Mouse (Mus musculus): ENCODE measurements around the gene Tomm7. TPM values are rescaled to one million over a fixed set of nuclear protein-coding genes. Genes with fewer than 3 reads are reported as not detected.
A peak's percentile ranks its signal among the peaks of the same experiment; 100 is the strongest.
"Not testable (repeated sequence)": the region's sequence is repeated elsewhere in the genome, so short reads cannot be mapped to it uniquely, and the experiment has no call there.

The Tomm7 gene
- total and polyA plus RNA-seq, 2 experiments from 2014 or later = 10.1 to 92.2 TPM

DNA sequence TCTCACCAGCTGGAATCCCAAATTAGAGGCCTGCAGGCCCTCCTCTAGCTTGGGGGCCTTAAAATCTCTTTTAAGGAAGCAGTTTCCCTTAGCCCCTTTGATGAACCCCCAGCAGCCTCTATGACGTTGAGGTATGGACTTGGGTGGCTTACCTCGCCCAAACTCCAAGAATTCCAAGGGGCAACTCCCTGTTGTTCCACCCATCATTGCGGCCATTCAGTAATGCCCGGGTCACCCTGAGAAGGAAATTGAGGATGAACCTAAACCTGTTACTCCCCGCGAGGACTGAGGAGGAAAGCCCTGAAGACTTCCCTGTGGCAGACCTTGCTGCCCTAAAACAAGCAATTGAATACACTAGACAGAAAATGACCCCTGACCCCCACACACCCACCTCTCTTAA is 11.5 kb upstream of the Tomm7 start:
- no peak overlapping the region for H3K4me2 ChIP-seq (ENCODE audit: low read depth, low read length)
- no peaks in the 10 kb centered on the region for H3K27me3 ChIP-seq (ENCODE audit: insufficient read depth, low read length)
- DNase-seq (ENCODE audit: low spot score) (no peak), ATAC-seq (no peak)
- no peaks in the 10 kb centered on the region for H3K4me1 ChIP-seq (ENCODE audit: insufficient read depth, low read length)
- WGBS = 93% methylated on average over 6 of the region's 6 CpGs
- H3K36me3 ChIP-seq (ENCODE audit: insufficient read depth, low read length) = peaks cover 23% of the 10 kb centered on the region
- no peak overlapping the region for H3K4me3 ChIP-seq (ENCODE audit: low read length)
- H3K9ac ChIP-seq (replicated peaks; ENCODE audit: low read length) = no peak overlapping the region
- no peak overlapping the region for H3K27ac ChIP-seq
- no peak for TF ChIP-seq CTCF (IDR thresholded peaks at IDR 0.05; ENCODE audit: low read depth)
- H3K9me3 ChIP-seq (ENCODE audit: low read length) = no peaks in the 10 kb centered on the region

DNA sequence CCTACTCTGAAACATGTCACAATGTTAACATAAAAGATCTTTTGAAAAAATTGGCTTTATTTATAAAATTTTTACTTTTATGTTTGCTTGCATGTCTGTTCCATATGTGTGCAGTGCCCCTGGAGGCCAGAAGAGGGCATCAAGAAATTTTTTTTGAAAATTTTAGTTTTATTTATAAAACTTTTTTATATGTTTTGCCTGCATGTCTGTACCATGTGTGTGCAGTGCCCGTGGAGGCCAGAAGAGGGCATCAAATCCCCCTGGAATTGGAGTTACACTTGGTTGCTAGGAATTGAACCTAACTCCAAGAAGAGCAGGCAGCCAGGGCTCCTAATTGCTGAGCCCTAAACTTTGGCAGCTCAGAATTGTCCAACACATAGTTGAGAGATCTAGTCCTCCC is 9.0 kb upstream of the Tomm7 start:
- ATAC-seq; H3K4me3 ChIP-seq (ENCODE audit: low read length); H3K9me3 ChIP-seq (ENCODE audit: low read length); H3K9ac ChIP-seq (replicated peaks; ENCODE audit: low read length); H3K4me2 ChIP-seq (ENCODE audit: low read depth, low read length); H3K27ac ChIP-seq; H3K4me1 ChIP-seq (ENCODE audit: insufficient read depth, low read length); H3K27me3 ChIP-seq (ENCODE audit: insufficient read depth, low read length): not testable (repeated sequence)
- peak; percentile 41; the same call in 1 of the 2 replicates for TF ChIP-seq CTCF (IDR thresholded peaks at IDR 0.05; ENCODE audit: low read depth)
- peak; percentile 3 for DNase-seq (ENCODE audit: low spot score)
- H3K36me3 ChIP-seq (ENCODE audit: insufficient read depth, low read length) = peaks cover 23% of the 10 kb centered on the region
- WGBS = 96% methylated on average over 1 of the region's 1 CpGs

DNA sequence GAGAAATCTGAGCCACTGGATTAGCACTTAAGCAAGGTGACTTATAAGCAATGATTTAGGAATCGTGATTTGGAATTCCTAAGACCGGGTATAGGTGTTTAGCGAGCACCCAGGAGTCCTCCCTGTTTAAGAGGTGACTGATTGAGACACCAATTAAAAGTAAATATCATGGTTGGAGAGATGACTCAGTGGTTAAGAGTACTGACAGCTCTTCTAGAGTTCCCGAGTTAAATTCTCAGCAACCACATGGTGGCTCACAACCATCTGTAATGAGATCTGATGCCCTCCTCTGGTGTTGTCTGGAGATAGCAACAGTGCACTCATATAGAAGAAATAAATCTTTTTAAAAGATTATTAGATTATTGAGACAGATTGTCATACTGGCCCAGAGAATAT is 7.2 kb upstream of the Tomm7 start:
- ATAC-seq = peak; percentile 11; the same call in 1 of the 2 replicates
- TF ChIP-seq CTCF (IDR thresholded peaks at IDR 0.05; ENCODE audit: low read depth) = peak; percentile 59
- peak; percentile 9 for DNase-seq (ENCODE audit: low spot score)

DNA sequence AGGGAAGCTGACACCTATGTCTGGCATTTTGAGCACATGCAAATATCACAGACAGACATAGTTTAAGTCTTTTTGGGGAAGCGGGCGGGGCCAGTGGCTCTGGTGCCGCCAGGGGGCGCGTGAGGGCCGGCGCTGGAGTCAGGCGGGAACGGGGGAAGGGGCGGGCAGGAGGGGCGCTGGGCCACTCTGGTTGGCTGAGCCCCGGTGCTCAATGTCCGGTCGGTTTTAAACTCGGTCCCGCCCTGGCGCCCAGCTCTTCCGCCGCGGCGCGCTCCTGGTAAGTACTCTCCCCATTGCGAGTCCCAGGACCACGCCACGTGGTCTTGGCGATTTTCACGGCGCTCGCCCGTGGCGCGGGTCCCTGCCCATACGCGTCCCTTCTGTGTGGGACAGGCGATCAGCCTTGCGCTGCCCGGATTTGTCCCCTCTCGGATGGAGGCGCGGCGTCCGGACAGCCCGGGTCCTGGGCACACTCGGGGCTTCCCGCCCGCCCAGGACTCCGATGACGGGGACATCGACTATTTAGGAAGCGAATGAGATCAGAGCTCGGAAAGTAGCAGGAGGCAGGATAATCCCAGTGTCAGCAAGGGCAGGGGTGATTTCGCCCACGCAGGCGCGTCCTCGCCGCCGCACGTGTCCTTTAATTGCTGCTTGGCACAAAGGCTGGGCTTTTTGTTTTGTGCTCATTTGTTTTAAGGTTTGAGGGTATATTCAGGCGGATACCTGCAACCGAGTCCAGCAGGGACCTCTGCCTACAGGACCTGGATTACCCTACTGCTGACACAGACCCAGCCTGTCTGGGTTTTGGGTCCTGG is 6.6 kb upstream of the Tomm7 start:
- Histone ChIP-seq H3K4me2 (ENCODE audit: low read depth, low read length) (peak overlapping the region; percentile 78), H3K4me3 (ENCODE audit: low read length) (peak overlapping the region; percentile 70), H3K4me1 (ENCODE audit: insufficient read depth, low read length) (no peaks in the 10 kb centered on the region), H3K9ac (replicated peaks; ENCODE audit: low read length) (peak overlapping the region; percentile 57), H3K36me3 (ENCODE audit: insufficient read depth, low read length) (peaks cover 12% of the 10 kb centered on the region), H3K27ac (peak overlapping the region; percentile 67; the same call in 1 of the 2 replicates), H3K9me3 (ENCODE audit: low read length) (no peaks in the 10 kb centered on the region), H3K27me3 (ENCODE audit: insufficient read depth, low read length) (no peaks in the 10 kb centered on the region)
- under 1% methylated on average over 60 of the region's 61 CpGs for WGBS
- peak; percentile 77 for TF ChIP-seq CTCF (IDR thresholded peaks at IDR 0.05; ENCODE audit: low read depth)
- DNase-seq (ENCODE audit: low spot score) (peak; percentile 86), ATAC-seq (peak; percentile 96)

More for the DNA sequence above, 7.2 kb upstream of the Tomm7 start:
- H3K9ac ChIP-seq (replicated peaks; ENCODE audit: low read length) = peak overlapping the region; percentile 57
- H3K27ac ChIP-seq = peak overlapping the region; percentile 67; the same call in 1 of the 2 replicates
- 9% methylated on average over 4 of the region's 4 CpGs for WGBS
- H3K4me2 ChIP-seq (ENCODE audit: low read depth, low read length) = peak overlapping the region; percentile 78
- peak overlapping the region; percentile 70 for H3K4me3 ChIP-seq (ENCODE audit: low read length)
- H3K9me3 ChIP-seq (ENCODE audit: low read length); H3K27me3 ChIP-seq (ENCODE audit: insufficient read depth, low read length); H3K4me1 ChIP-seq (ENCODE audit: insufficient read depth, low read length): not testable (repeated sequence)
- H3K36me3 ChIP-seq (ENCODE audit: insufficient read depth, low read length) = peaks cover 16% of the 10 kb centered on the region

DNA sequence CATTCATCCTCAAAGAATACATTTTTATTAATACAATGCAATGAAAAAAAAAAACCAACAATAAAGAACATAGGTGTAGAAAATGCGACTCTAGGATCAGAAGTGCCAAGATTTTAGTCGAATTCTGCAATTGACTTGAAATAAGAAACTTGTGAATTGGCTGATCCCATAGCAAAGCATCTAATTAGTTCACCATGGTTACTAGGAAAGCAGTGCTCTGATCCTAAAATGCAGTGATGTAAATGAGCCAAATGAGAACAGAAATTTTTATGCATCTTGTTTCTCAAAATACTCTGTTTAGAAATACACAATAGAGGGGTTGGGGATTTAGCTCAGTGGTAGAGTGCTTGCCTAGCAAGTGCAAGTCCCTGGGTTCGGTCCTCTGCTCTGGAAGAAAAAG is 1.2 kb upstream of the Tomm7 start:
- WGBS = 72% methylated on average over 3 of the region's 3 CpGs
- Histone ChIP-seq H3K9ac (replicated peaks; ENCODE audit: low read length) (no peak overlapping the region), H3K36me3 (ENCODE audit: insufficient read depth, low read length) (no peaks in the 10 kb centered on the region), H3K27ac (no peak overlapping the region; the same call in 1 of the 2 replicates), H3K4me2 (ENCODE audit: low read depth, low read length) (peak overlapping the region; percentile 79), H3K27me3 (ENCODE audit: insufficient read depth, low read length) (no peaks in the 10 kb centered on the region), H3K4me3 (ENCODE audit: low read length) (no peak overlapping the region), H3K4me1 (ENCODE audit: insufficient read depth, low read length) (peaks cover 5% of the 10 kb centered on the region; the same call in 1 of the 2 replicates), H3K9me3 (ENCODE audit: low read length) (no peaks in the 10 kb centered on the region)
- no peak for TF ChIP-seq CTCF (IDR thresholded peaks at IDR 0.05; ENCODE audit: low read depth)
- DNase-seq (ENCODE audit: low spot score) (no peak), ATAC-seq (no peak)

DNA sequence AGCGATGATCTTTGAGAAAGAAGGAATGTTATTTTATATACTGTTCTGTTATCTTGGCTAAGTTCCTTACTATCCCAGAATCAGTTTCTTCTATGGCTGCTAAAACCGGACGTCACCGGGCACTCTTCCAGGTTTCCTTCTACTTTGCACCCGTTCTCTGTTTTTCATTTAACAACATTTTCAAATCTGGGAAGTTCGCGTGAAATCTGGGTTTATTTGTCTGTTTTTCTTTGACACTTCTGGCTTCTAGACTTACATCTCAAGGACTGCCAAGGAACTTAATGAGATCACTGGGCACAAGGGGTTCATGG is 525 bp upstream of the Tomm7 start:
- peak; percentile 51 for DNase-seq (ENCODE audit: low spot score)
- H3K27ac ChIP-seq = peak overlapping the region; percentile 82
- peak; percentile 4; the same call in 1 of the 2 replicates for ATAC-seq
- H3K27me3 ChIP-seq (ENCODE audit: insufficient read depth, low read length) = no peaks in the 10 kb centered on the region
- H3K4me3 ChIP-seq (ENCODE audit: low read length) = peak overlapping the region; percentile 67
- peaks cover 5% of the 10 kb centered on the region; the same call in 1 of the 2 replicates for H3K4me1 ChIP-seq (ENCODE audit: insufficient read depth, low read length)
- H3K4me2 ChIP-seq (ENCODE audit: low read depth, low read length) = peak overlapping the region; percentile 79
- no peaks in the 10 kb centered on the region for H3K9me3 ChIP-seq (ENCODE audit: low read length)
- no peak for TF ChIP-seq CTCF (IDR thresholded peaks at IDR 0.05; ENCODE audit: low read depth)
- H3K36me3 ChIP-seq (ENCODE audit: insufficient read depth, low read length) = no peaks in the 10 kb centered on the region
- H3K9ac ChIP-seq (replicated peaks; ENCODE audit: low read length) = peak overlapping the region; percentile 77
- 29% methylated on average over 7 of the region's 7 CpGs for WGBS

DNA sequence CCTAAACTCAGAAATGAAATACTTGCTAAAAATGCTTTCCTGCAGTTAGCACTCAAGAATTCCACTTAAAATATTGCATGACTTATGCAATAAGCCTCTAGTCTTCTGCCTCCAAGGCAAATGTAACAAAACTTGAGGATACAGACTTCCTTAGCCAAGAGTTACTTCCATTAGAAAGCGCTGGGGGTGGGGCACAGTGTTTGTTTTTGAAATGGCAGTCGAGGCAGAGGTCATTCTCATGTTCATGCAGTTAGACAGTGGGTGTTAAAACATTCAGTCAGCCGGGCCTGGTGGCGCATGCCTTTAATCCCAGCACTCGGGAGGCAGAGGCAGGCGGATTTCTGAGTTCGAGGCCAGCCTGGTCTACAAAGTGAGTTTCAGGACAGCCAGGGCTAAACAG is 5.8 kb downstream of the Tomm7 start:
- DNase-seq (ENCODE audit: low spot score) = no peak
- no peaks in the 10 kb centered on the region for H3K27me3 ChIP-seq (ENCODE audit: insufficient read depth, low read length)
- no peak overlapping the region for H3K4me2 ChIP-seq (ENCODE audit: low read depth, low read length)
- 90% methylated on average over 7 of the region's 7 CpGs for WGBS
- no peak overlapping the region for H3K27ac ChIP-seq
- no peak overlapping the region for H3K4me3 ChIP-seq (ENCODE audit: low read length)
- no peak for TF ChIP-seq CTCF (IDR thresholded peaks at IDR 0.05; ENCODE audit: low read depth)
- H3K4me1 ChIP-seq (ENCODE audit: insufficient read depth, low read length) = peaks cover 3% of the 10 kb centered on the region; the same call in 1 of the 2 replicates
- no peak for ATAC-seq
- no peak overlapping the region for H3K9ac ChIP-seq (replicated peaks; ENCODE audit: low read length)
- peaks cover 7% of the 10 kb centered on the region; the same call in 1 of the 2 replicates for H3K36me3 ChIP-seq (ENCODE audit: insufficient read depth, low read length)
- no peaks in the 10 kb centered on the region for H3K9me3 ChIP-seq (ENCODE audit: low read length)

DNA sequence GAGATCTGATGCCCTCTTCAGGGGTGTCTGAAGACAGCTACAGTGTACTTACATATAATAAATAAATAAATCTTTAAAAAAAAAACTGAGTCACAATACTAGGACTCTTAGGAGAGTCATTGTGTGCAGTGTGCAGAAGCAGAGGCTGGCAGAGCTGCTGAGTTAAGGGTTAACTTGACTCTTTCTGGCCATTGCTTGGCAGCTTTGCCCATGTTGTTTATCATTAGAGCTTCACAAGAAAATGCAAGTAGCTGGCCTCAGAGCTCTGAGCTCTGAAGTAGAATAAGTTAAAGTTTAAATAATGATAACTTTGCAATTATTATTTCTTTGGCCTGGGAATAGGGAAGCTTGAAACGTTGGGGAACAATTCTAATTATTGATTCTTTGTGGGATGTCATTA is 8.3 kb downstream of the Tomm7 start:
- ATAC-seq; H3K4me2 ChIP-seq (ENCODE audit: low read depth, low read length); H3K4me1 ChIP-seq (ENCODE audit: insufficient read depth, low read length); H3K27me3 ChIP-seq (ENCODE audit: insufficient read depth, low read length); DNase-seq (ENCODE audit: low spot score); H3K4me3 ChIP-seq (ENCODE audit: low read length); H3K9me3 ChIP-seq (ENCODE audit: low read length); H3K36me3 ChIP-seq (ENCODE audit: insufficient read depth, low read length); H3K9ac ChIP-seq (replicated peaks; ENCODE audit: low read length); H3K27ac ChIP-seq: not testable (repeated sequence)
- WGBS = 72% methylated on average over 1 of the region's 1 CpGs

Data from hindbrain, postnatal 0 days (tissue).